Mouse (Mus musculus) embryonic facial prominence, embryonic 14.5 days (tissue): Measurements from ENCODE around the gene Utrn. TPM values are rescaled to one million over a fixed set of nuclear protein-coding genes. Genes with fewer than 3 reads are reported as not detected.

Experiments used
- ATAC-seq: fragments of 200-750 bp; cut with Nextera tagmentation; 2 replicates; pipeline ENCODE4 v1.8.0; 2017; ENCODE audit warnings: low read depth, moderate number of reproducible peaks, moderate TSS enrichment
- DNase-seq: peaks from one replicate; pipeline ENCODE4 v3.0.0-alpha.2; 2015; ENCODE audit warnings: low spot score
- H3K27ac ChIP-seq: fragments of 300-500 bp; sonication (generic); replicated peaks from 2 replicates; pipeline ENCODE4 v1.5.1; 2014; ENCODE audit warnings: low read depth, mild to moderate bottlenecking, low read length, moderate library complexity
- H3K27me3 ChIP-seq: fragments of 300-500 bp; sonication (generic); replicated peaks from 2 replicates; pipeline ENCODE4 v1.6.1; 2014; ENCODE audit warnings: low read length; ENCODE audit not compliant: control insufficient read depth, insufficient read depth
- H3K36me3 ChIP-seq: fragments of 300-500 bp; sonication (generic); 2 replicates; pipeline ENCODE4 v1.6.1; 2014; ENCODE audit warnings: low read length, mixed read lengths; ENCODE audit not compliant: control insufficient read depth, insufficient read depth
- H3K4me1 ChIP-seq: fragments of 300-500 bp; sonication (generic); 2 replicates; pipeline ENCODE4 v1.6.1; 2014; ENCODE audit warnings: antibody characterized with exemption, low read length; ENCODE audit not compliant: control insufficient read depth, insufficient read depth
- H3K4me2 ChIP-seq: fragments of 300-500 bp; sonication (generic); 2 replicates; pipeline ENCODE4 v1.6.1; 2014; ENCODE audit warnings: low read depth, mild to moderate bottlenecking, low read length, moderate library complexity, mixed read lengths
- H3K4me3 ChIP-seq: fragments of 300-500 bp; sonication (generic); 2 replicates; pipeline ENCODE4 v1.5.1; 2014; ENCODE audit warnings: low read depth, mild to moderate bottlenecking, low read length
- H3K9ac ChIP-seq: fragments of 300-500 bp; sonication (generic); 2 replicates; pipeline ENCODE4 v1.6.1; 2014; ENCODE audit warnings: low read depth, mild to moderate bottlenecking, low read length, moderate library complexity, mixed read lengths
- H3K9me3 ChIP-seq: fragments of 300-500 bp; sonication (generic); 2 replicates; pipeline ENCODE4 v1.6.1; 2016; ENCODE audit warnings: low read length; ENCODE audit not compliant: control insufficient read depth
- WGBS: fragments of 180-500 bp; shearing (Covaris S2); extraction: QIAGEN DNeasy Blood & Tissue Kit; methylation state at CpG from one replicate; pipeline ENCODE4 v1.1.7; 2014; 5-methylcytosine and 5-hydroxymethylcytosine counted together
- polyA plus RNA-seq: library from polyadenylated mRNA; unstranded; fragments of >200 nt; fragmentation: Nextera tagmentation; extraction: Ambion mirVana; gene quantifications from 2 replicates; pipeline ENCODE4 v1.2.1, GENCODE M21; 2014

Gene Utrn
- polyA plus RNA-seq, 1 experiment from 2014 or later, result 73.3 TPM

DNA sequence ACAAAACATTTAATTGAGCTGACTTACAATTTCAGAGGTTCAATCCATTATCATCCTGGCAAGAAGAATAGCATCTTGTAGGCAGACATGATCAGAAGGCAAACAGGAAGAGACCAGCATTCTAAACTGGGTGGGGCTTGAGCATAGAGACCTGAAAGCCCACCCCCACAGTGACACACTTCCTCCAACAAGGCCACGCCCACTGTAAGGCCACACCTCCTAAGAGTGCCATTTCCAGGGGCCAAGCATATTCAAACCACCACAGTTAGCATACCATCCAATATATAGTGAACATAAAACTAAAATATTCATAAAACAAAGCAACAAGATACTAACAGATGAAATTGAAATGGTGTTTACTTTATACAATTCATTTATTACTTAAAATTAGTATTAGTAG is 283.0 kb downstream of the Utrn start:
- no peak overlapping the region for H3K27ac ChIP-seq
- no peaks in the 10 kb centered on the region for H3K36me3 ChIP-seq
- WGBS, result 77% methylated on average over 1 of the region's 1 CpGs
- no peak overlapping the region for H3K4me3 ChIP-seq
- peaks cover 5% of the 10 kb centered on the region; the same call in 1 of the 2 replicates for H3K9me3 ChIP-seq
- DNase-seq (no peak), ATAC-seq (no peak)
- no peak overlapping the region for H3K4me2 ChIP-seq
- H3K4me1 ChIP-seq, result no peaks in the 10 kb centered on the region
- no peak overlapping the region for H3K9ac ChIP-seq
- H3K27me3 ChIP-seq, result no peaks in the 10 kb centered on the region

DNA sequence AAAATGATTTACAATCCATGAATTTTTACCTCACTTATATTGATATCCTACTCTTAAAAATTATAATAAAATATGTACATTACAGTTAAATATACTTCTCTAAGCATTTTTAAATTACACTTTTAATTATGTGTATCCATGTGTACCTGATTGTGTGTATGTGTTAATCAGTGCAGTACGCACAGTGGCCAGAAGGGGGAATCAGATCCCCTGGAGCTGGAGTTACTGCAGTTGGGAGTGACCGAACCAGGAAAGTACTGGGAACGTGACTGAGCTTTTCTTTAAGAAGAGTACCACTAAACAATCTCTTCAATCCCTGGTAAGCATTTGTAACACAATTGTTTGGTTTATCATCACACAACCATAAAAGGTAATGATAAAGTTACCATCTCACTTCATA is 285.7 kb downstream of the Utrn start:
- ATAC-seq (no peak), DNase-seq (no peak)
- WGBS, result 94% methylated on average over 3 of the region's 3 CpGs
- H3K9ac ChIP-seq, result no peak overlapping the region
- no peaks in the 10 kb centered on the region for H3K27me3 ChIP-seq
- H3K9me3 ChIP-seq, result peaks cover 5% of the 10 kb centered on the region; the same call in 1 of the 2 replicates
- peaks cover 5% of the 10 kb centered on the region for H3K4me1 ChIP-seq
- H3K27ac ChIP-seq, result no peak overlapping the region
- no peaks in the 10 kb centered on the region for H3K36me3 ChIP-seq
- no peak overlapping the region for H3K4me2 ChIP-seq
- H3K4me3 ChIP-seq, result no peak overlapping the region

DNA sequence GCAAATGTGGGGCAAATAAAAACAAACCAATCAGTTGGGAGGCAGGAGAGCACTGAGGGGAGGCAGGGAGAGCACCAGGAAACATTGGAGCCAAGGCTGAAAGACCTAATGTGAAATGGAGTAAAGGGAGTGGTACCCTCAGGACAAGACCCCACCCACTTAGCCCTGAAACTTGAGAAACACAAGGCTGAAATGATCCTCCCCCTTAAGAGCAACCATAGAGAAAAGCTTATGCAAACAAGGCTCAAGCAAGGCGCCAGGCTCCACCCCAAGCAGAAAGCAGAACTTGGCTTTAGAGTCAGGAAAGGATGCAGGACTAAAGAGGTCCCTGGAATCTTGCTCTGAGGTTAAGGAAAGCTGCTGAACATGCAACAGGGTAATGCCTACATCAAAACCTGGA is 290.1 kb downstream of the Utrn start:
- H3K36me3 ChIP-seq, result no peaks in the 10 kb centered on the region
- no peak overlapping the region for H3K27ac ChIP-seq
- H3K27me3 ChIP-seq, result no peaks in the 10 kb centered on the region
- no peak overlapping the region for H3K9ac ChIP-seq
- ATAC-seq (peak; percentile 69), DNase-seq (peak; percentile 83)
- 24% methylated on average over 1 of the region's 1 CpGs for WGBS
- no peak overlapping the region for H3K4me2 ChIP-seq
- H3K4me1 ChIP-seq, result peaks cover 21% of the 10 kb centered on the region
- no peak overlapping the region for H3K4me3 ChIP-seq
- peaks cover 5% of the 10 kb centered on the region; the same call in 1 of the 2 replicates for H3K9me3 ChIP-seq

DNA sequence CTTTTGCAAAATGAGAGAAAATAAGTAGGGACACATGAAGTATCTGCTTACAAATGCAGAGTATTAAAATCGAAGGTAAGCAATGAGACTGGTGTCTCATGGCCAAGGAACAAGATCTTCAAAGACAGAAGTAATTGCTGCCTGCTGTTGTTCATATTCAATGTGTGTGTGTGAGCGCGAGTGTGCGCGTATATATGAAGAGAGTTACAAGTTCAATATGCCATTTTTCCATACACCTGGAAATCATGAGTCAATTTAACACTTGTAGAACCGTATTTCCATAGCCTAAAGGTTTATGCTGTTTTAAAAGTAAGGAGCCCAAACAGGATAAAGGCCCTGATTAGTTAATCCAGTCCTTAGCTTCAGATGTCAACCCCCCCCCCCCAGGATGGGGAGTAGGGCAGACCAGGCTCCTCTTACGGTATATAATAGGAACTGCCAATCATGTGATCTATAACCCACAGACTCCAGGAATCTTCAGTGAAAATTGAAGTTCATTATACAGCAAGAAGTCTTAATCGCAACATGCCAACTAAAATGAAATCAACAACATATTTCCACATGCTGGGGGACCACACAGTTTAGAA is 293.2 kb downstream of the Utrn start:
- 44% methylated on average over 8 of the region's 8 CpGs for WGBS

DNA sequence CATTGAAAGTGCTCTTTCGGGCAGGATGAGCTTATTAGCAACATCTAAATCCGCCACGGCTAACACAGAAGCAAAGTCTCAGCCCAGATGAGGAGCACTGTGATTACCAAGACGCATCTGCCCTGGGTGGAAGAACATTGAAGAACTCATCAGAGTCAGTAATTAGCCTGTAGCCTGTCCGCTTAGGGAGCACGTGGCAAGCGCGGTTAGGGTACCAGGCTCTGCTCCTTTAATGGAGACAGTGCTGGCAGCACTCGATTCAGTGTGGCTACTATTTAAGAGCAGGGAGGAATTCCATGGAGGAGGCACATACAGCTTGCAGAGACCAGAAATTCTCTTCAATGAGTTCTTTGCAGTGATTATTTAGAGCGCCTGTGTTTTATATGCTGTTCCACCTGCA is 294.4 kb downstream of the Utrn start:
- 50% methylated on average over 10 of the region's 10 CpGs for WGBS
- no peak for DNase-seq

More for the DNA sequence above, 293.2 kb downstream of the Utrn start:
- no peak overlapping the region for H3K4me3 ChIP-seq
- peak; percentile 46 for DNase-seq
- no peaks in the 10 kb centered on the region for H3K9me3 ChIP-seq
- no peaks in the 10 kb centered on the region for H3K27me3 ChIP-seq
- H3K9ac ChIP-seq, result no peak overlapping the region
- no peak overlapping the region for H3K27ac ChIP-seq
- no peak overlapping the region for H3K4me2 ChIP-seq
- peak; percentile 56 for ATAC-seq
- H3K36me3 ChIP-seq, result no peaks in the 10 kb centered on the region
- H3K4me1 ChIP-seq, result peaks cover 27% of the 10 kb centered on the region

DNA sequence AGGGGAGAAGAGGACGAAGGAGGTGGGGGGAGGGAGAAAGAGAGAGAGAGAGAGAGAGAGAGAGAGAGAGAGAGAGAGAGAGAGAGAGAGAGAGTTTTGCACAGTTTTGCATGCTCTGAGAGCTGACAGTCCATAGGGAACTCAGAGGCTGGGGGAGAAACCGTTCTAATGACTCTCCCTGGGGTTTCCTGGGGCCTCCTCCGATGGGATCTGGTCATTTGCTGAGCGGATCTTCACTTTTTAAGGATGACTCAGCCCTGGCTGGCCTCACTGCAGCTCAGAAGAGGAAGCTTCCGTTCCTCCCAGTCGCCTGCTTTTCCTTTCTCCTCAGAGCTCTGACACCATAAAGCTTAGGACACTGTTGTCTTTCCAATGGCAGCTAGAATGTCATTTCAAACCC is 295.6 kb downstream of the Utrn start:
- H3K4me3 ChIP-seq, result no peak overlapping the region
- 16% methylated on average over 6 of the region's 6 CpGs for WGBS
- no peaks in the 10 kb centered on the region for H3K27me3 ChIP-seq
- ATAC-seq (peak; percentile 58; the same call in 1 of the 2 replicates), DNase-seq (peak; percentile 54)
- 0 out of 2 replicates have a peak overlapping the region, but pooled peaks have one; percentile 14 for H3K9ac ChIP-seq
- no peaks in the 10 kb centered on the region for H3K36me3 ChIP-seq
- H3K4me2 ChIP-seq, result no peak overlapping the region
- H3K4me1 ChIP-seq, result peaks cover 23% of the 10 kb centered on the region
- H3K27ac ChIP-seq, result no peak overlapping the region
- no peaks in the 10 kb centered on the region for H3K9me3 ChIP-seq

More for the DNA sequence above, 294.4 kb downstream of the Utrn start:
- no peak for ATAC-seq
- no peaks in the 10 kb centered on the region for H3K9me3 ChIP-seq
- H3K4me2 ChIP-seq, result no peak overlapping the region
- H3K27me3 ChIP-seq, result no peaks in the 10 kb centered on the region
- H3K9ac ChIP-seq, result no peak overlapping the region
- H3K4me3 ChIP-seq, result no peak overlapping the region
- peaks cover 27% of the 10 kb centered on the region for H3K4me1 ChIP-seq
- H3K27ac ChIP-seq, result no peak overlapping the region
- H3K36me3 ChIP-seq, result no peaks in the 10 kb centered on the region

DNA sequence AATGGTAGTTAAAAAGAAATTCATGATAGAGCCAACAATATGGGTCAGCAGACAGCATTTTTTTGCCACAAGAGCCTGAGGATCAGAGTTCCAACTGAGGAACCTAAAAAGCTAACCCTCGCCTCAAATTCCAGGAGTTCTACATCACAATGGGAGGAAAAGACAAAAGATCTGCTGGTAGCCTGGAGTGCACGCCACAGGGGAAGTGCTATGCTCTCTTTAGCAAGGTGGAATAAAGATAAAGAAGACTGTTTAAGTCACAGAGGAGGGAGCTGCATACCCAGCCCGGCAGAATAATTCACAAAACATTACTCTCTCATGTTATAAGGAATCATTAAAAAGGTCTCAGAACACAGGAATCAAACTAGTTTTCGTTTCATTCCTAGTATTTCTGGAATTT is 296.4 kb downstream of the Utrn start:
- Histone ChIP-seq H3K36me3 (no peaks in the 10 kb centered on the region), H3K9ac (no peak overlapping the region), H3K4me2 (no peak overlapping the region), H3K27ac (no peak overlapping the region), H3K4me3 (no peak overlapping the region), H3K9me3 (no peaks in the 10 kb centered on the region), H3K4me1 (peaks cover 23% of the 10 kb centered on the region), H3K27me3 (no peaks in the 10 kb centered on the region)
- ATAC-seq (no peak), DNase-seq (no peak)
- 43% methylated on average over 4 of the region's 4 CpGs for WGBS

DNA sequence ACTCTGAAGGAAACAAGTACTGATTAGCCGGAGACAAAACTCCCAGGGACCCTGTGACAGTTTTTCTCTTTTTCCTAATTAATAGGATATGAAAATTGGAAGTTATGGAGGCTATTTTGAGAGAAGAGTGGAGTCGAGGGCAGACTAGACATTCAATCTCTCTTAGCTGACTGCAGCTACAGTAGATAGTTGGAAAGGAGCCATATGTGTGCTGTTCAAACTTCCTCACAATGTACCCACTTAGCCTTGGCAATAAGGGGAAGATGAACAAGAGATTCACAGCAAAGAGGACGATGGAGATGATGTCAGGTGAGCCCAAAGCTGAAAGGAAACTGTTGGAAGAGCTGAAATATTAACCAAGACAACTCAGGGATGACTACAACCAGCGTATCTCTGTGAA is 304.7 kb downstream of the Utrn start:
- ATAC-seq (no peak), DNase-seq (no peak)
- Histone ChIP-seq H3K9me3 (no peaks in the 10 kb centered on the region), H3K27me3 (no peaks in the 10 kb centered on the region), H3K4me1 (no peaks in the 10 kb centered on the region), H3K4me3 (no peak overlapping the region), H3K4me2 (no peak overlapping the region), H3K9ac (no peak overlapping the region), H3K27ac (no peak overlapping the region), H3K36me3 (no peaks in the 10 kb centered on the region)
- WGBS, result 73% methylated on average over 4 of the region's 4 CpGs

DNA sequence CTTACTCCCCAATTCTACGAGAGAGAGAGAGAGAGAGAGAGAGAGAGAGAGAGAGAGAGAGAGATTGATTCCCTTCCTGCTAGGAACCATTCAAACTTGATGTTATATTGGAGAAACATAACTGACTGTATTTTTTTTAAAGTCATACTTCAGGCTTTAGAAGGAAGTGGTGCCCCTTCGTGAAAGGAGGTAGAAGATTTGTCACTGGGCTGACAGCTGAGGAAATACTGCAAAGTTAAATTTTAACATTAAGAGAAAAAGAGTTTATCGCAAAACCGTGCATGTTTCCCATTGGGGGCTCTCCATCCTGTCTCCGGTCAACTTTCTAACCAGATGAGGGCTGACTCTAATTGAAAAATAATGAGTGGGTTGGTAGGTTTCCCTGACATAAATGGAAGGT is 310.4 kb downstream of the Utrn start:
- no peak overlapping the region for H3K4me2 ChIP-seq
- no peaks in the 10 kb centered on the region for H3K9me3 ChIP-seq
- no peaks in the 10 kb centered on the region for H3K27me3 ChIP-seq
- H3K36me3 ChIP-seq, result no peaks in the 10 kb centered on the region
- no peak overlapping the region for H3K27ac ChIP-seq
- ATAC-seq (no peak), DNase-seq (no peak)
- no peaks in the 10 kb centered on the region for H3K4me1 ChIP-seq
- H3K9ac ChIP-seq, result no peak overlapping the region
- WGBS, result 72% methylated on average over 5 of the region's 5 CpGs
- no peak overlapping the region for H3K4me3 ChIP-seq
